Mouse (Mus musculus) bone marrow macrophage, adult 2 months (primary cell): Measurements from ENCODE around the gene Actr3b.

Experiments used
- CTCF ChIP-seq: IDR thresholded peaks from 2 replicates; pipeline ENCODE4 v1.5.1; 2012; ENCODE audit warnings: low read depth, mild to moderate bottlenecking, low read length, moderate library complexity
- POLR2A ChIP-seq: IDR thresholded peaks from 2 replicates; pipeline ENCODE4 v1.6.1; 2012; ENCODE audit warnings: mild to moderate bottlenecking, low read depth, low read length, borderline replicate concordance

- TF ChIP-seq CTCF: no peak
- no peak for TF ChIP-seq POLR2A
Observed at GRCm38 (mm10) chr5:25761850-25762249, 2.1 kb downstream of the Actr3b start.
